Comparison of ENCODE assay signal across 12 mouse cellular contexts in genomic region chr17:45724574-45724921, GRCm38 (mm10). TPM values are rescaled to one million over a fixed set of nuclear protein-coding genes. Genes with fewer than 3 reads are reported as not detected.
DNase-seq lines count a peak whose midpoint lies in the region; ATAC-seq and TF ChIP-seq lines count a peak whose summit lies in the region.
"Had no signal": no experiment of that assay in that cellular context is flagged by ENCODE, and none has a peak within 500 bp of the region (broad histone marks: within the 10 kb centered on the region; RNA-seq: fewer than 3 reads in every experiment).

No protein-coding gene starts in this region.

- no peaks in the 10 kb centered on the region for H3K36me3 ChIP-seq in thymus, adult 2 months (ENCODE audit: control insufficient read depth, insufficient read depth, low read length)
- no peaks in the 10 kb centered on the region for H3K36me3 ChIP-seq in limb, embryonic 12.5 days

- H3K4me2 ChIP-seq in limb, embryonic 12.5 days = peak overlapping the region; percentile 65

- ATAC-seq in limb, embryonic 12.5 days (ENCODE audit: insufficient number of reproducible peaks, insufficient read depth, low FRiP score, low TSS enrichment, low read depth) = no peak

- TF ChIP-seq POLR2A in thymus, adult 2 months (IDR thresholded peaks at IDR 0.05; ENCODE audit: control insufficient read depth, extremely low read depth, insufficient read depth, low read length, poor library complexity) = no peak

- no peak overlapping the region for H3K4me3 ChIP-seq in gastrocnemius, adult 2 months
- H3K4me3 ChIP-seq in thymus, adult 2 months (ENCODE audit: control insufficient read depth, insufficient read depth, low read length) = no peak overlapping the region
- H3K4me3 ChIP-seq in limb, embryonic 12.5 days (replicated peaks) = peak overlapping the region; percentile 50; the same call in 1 of the 2 replicates

- H3K9me3 ChIP-seq in limb, embryonic 12.5 days = no peaks in the 10 kb centered on the region

- H3K27me3 ChIP-seq in thymus, adult 2 months (ENCODE audit: control insufficient read depth, insufficient read depth, low read length) = no peaks in the 10 kb centered on the region; the same call in 1 of the 2 replicates
- H3K27me3 ChIP-seq in limb, embryonic 12.5 days = no peaks in the 10 kb centered on the region

- intact Hi-C loops in gastrocnemius, adult 2 months (cut with DNase I) = no loop called here

- no peak overlapping the region for H3K9ac ChIP-seq in limb, embryonic 12.5 days (replicated peaks)

- H3K4me1 ChIP-seq in thymus, adult 2 months (replicated peaks; ENCODE audit: control insufficient read depth, insufficient read depth, low read length) = peaks cover 15% of the 10 kb centered on the region
- peaks cover 29% of the 10 kb centered on the region for H3K4me1 ChIP-seq in limb, embryonic 12.5 days (replicated peaks)

- peak overlapping the region; percentile 86 for H3K27ac ChIP-seq in gastrocnemius, adult 2 months
- H3K27ac ChIP-seq in thymus, adult 2 months (ENCODE audit: control insufficient read depth, insufficient read depth, low read length) = no peak overlapping the region
- no peak overlapping the region for H3K27ac ChIP-seq in limb, embryonic 12.5 days

- no peak for TF ChIP-seq CTCF in gastrocnemius, adult 2 months (IDR thresholded peaks at IDR 0.05)
- 0 out of 2 replicates have a peak, but pooled peaks have one; percentile 17 for TF ChIP-seq CTCF in thymus, adult 2 months (IDR thresholded peaks at IDR 0.05; ENCODE audit: borderline replicate concordance, control insufficient read depth, extremely low read depth, insufficient read depth, low read length, poor library complexity)

- no peak for DNase-seq in gastrocnemius, adult 2 months
- no peak for DNase-seq in gastrocnemius, postnatal 4 days (ENCODE audit: low spot score in 2 of 2)
- no peak for DNase-seq in thymus, adult 2 months
- DNase-seq in thymus, postnatal 0 days (ENCODE audit: low spot score) = no peak
- no peak for DNase-seq in layer of hippocampus, adult 8-10 months (ENCODE audit: low spot score in 2 of 2)
- DNase-seq in spleen, adult 18-20 months = no peak
- DNase-seq in urinary bladder, adult 18-20 months (ENCODE audit: low spot score in 2 of 2) = no peak

- 99% methylated on average over 10 of the region's 10 CpGs for WGBS in thymus, adult 2 months
- 88% methylated on average over 10 of the region's 10 CpGs for WGBS in limb, embryonic 12.5 days

RNA-seq across cellular contexts. Expression of gene 1600014C23Rik, which starts 9.1 kb away (rescaled TPM):
- under 1 TPM in 1 of 2 experiments, not detected in 1; 0.50 TPM for total RNA-seq in gastrocnemius, adult 2 months (2021)
- not detected for total RNA-seq in gastrocnemius, postnatal 4 days (2021)
- not detected in 2 replicates for polyA plus RNA-seq in thymus, adult 2 months (2012; rRNA removed)
- not detected in 2 replicates for polyA plus RNA-seq in thymus, postnatal 0 days (2015; fragmentation: Nextera tagmentation; extraction: Ambion mirVana)
- polyA plus RNA-seq in limb, embryonic 12.5 days (2016; fragmentation: Nextera tagmentation; extraction: Ambion mirVana) = not detected in 2 replicates
- total RNA-seq in layer of hippocampus, adult 8-10 months (2022) = not detected
- total RNA-seq: adrenal gland, adult 2 months; granulocyte monocyte progenitor cell, adult 5-6 weeks; left cerebral cortex, adult 18-20 months had no signal
- polyA plus RNA-seq: adrenal gland, adult 2 months; urinary bladder, adult 2 months had no signal

RNA-seq across cellular contexts. Expression of gene Tmem63b, which starts 37.8 kb away (rescaled TPM):
- 10 to 100 TPM; 66.5 to 81.6 TPM for total RNA-seq in gastrocnemius, adult 2 months (2021)
- total RNA-seq in gastrocnemius, postnatal 4 days (2021) = 10 to 100 TPM; 48.6 to 56.4 TPM
- polyA plus RNA-seq in thymus, adult 2 months (2012; rRNA removed) = 119 TPM in 2 replicates
- 16.6 and 18.6 TPM in 2 replicates for polyA plus RNA-seq in thymus, postnatal 0 days (2015; fragmentation: Nextera tagmentation; extraction: Ambion mirVana)
- 34.1 and 35.8 TPM in 2 replicates for polyA plus RNA-seq in limb, embryonic 12.5 days (2016; fragmentation: Nextera tagmentation; extraction: Ambion mirVana)
- 100 to 1,000 TPM; 160 to 184 (median 166) TPM for total RNA-seq in layer of hippocampus, adult 8-10 months (2022)

RNA-seq across cellular contexts. Expression of gene Mrpl14, which starts 38.4 kb away (rescaled TPM):
- total RNA-seq in gastrocnemius, adult 2 months (2021) = 100 to 1,000 TPM in 1 of 2 experiments, 10 to 100 TPM in 1; 99.5 to 139 TPM
- 10 to 100 TPM; 83.4 to 92.2 TPM for total RNA-seq in gastrocnemius, postnatal 4 days (2021)
- 164 and 173 TPM in 2 replicates for polyA plus RNA-seq in thymus, adult 2 months (2012; rRNA removed)
- 174 and 197 TPM in 2 replicates for polyA plus RNA-seq in thymus, postnatal 0 days (2015; fragmentation: Nextera tagmentation; extraction: Ambion mirVana)
- 143 and 153 TPM in 2 replicates for polyA plus RNA-seq in limb, embryonic 12.5 days (2016; fragmentation: Nextera tagmentation; extraction: Ambion mirVana)
- total RNA-seq in layer of hippocampus, adult 8-10 months (2022) = 10 to 100 TPM; 36.8 to 48.9 (median 39.1) TPM
